Mouse (Mus musculus) myocyte (in vitro differentiated cells): ENCODE data around the gene Cnksr2. TPM values are rescaled to one million over a fixed set of nuclear protein-coding genes. Genes with fewer than 3 reads are reported as not detected.
A peak's percentile ranks its signal among the peaks of the same experiment; 100 is the strongest.

Source experiments
- H3K27me3 ChIP-seq: one replicate; pipeline ENCODE4 v1.6.1; 2011; ENCODE audit not compliant: control insufficient read depth, insufficient read depth, insufficient read length
- H3K36me3 ChIP-seq: one replicate; pipeline ENCODE4 v1.6.1; 2011; ENCODE audit not compliant: control insufficient read depth, insufficient read depth
- H3K4me2 ChIP-seq: one replicate; pipeline ENCODE4 v1.6.1; 2011; ENCODE audit warnings: low read depth, control low read depth
- H3K4me3 ChIP-seq: one replicate; pipeline ENCODE4 v1.5.1; 2011; ENCODE audit warnings: mild to moderate bottlenecking, control low read depth, moderate library complexity
- H3K79me2 ChIP-seq: one replicate; pipeline ENCODE4 v1.6.1; 2011; ENCODE audit not compliant: control insufficient read depth, insufficient read depth
- H3ac ChIP-seq: one replicate; pipeline ENCODE4 v1.6.1; 2011; ENCODE audit not compliant: control insufficient read depth, insufficient read length
- CEBPB ChIP-seq: IDR thresholded peaks from 2 replicates; pipeline ENCODE4 v1.6.1; 2011; ENCODE audit warnings: mild to moderate bottlenecking, moderate library complexity; ENCODE audit not compliant: poor library complexity, insufficient read depth, severe bottlenecking
- E2F4 ChIP-seq: IDR thresholded peaks from one replicate; pipeline ENCODE4 v1.6.1; 2011; ENCODE audit warnings: mild to moderate bottlenecking, control low read depth, moderate library complexity; ENCODE audit not compliant: insufficient read depth
- MAX ChIP-seq: IDR thresholded peaks from one replicate; pipeline ENCODE4 v1.6.1; 2011; ENCODE audit warnings: low read depth, mild to moderate bottlenecking, control low read depth
- MYOD1 ChIP-seq, 3 experiments: IDR thresholded peaks; one replicate each; pipeline ENCODE4 v1.6.1; 2011; ENCODE audit warnings: control low read depth in 2 of 3, low read depth in 2 of 3, mild to moderate bottlenecking in 2 of 3, moderate library complexity in 1 of 3; ENCODE audit not compliant: insufficient read length in 2 of 3, control insufficient read depth in 1 of 3
- MYOG ChIP-seq, 3 experiments: IDR thresholded peaks; one replicate each; pipeline ENCODE4 v1.6.1; 2011; ENCODE audit warnings: control low read depth in 2 of 3, low read depth in 2 of 3, mild to moderate bottlenecking in 2 of 3; ENCODE audit not compliant: insufficient read length in 2 of 3, control insufficient read depth in 1 of 3, insufficient read depth in 1 of 3
- POLR2A ChIP-seq: IDR thresholded peaks from one replicate; pipeline ENCODE4 v1.6.1; 2011; ENCODE audit warnings: low read depth, mild to moderate bottlenecking, control low read depth, moderate library complexity; ENCODE audit not compliant: insufficient read length
- POLR2AphosphoS2 ChIP-seq: IDR thresholded peaks from one replicate; pipeline ENCODE4 v1.6.1; 2011; ENCODE audit warnings: low read depth, control low read depth; ENCODE audit not compliant: insufficient read length
- REST ChIP-seq: IDR thresholded peaks from one replicate; pipeline ENCODE4 v1.6.1; 2011; ENCODE audit warnings: mild to moderate bottlenecking, control low read depth, moderate library complexity; ENCODE audit not compliant: insufficient read depth, insufficient read length
- SRF ChIP-seq: IDR thresholded peaks from one replicate; pipeline ENCODE4 v1.6.1; 2011; ENCODE audit warnings: low read depth; ENCODE audit not compliant: control insufficient read depth, insufficient read length
- TCF12 ChIP-seq: IDR thresholded peaks from one replicate; pipeline ENCODE4 v1.6.1; 2011; ENCODE audit warnings: mild to moderate bottlenecking, control low read depth; ENCODE audit not compliant: poor library complexity, insufficient read depth, severe bottlenecking
- TCF3 ChIP-seq: IDR thresholded peaks from one replicate; pipeline ENCODE4 v1.6.1; 2011; ENCODE audit warnings: low read depth, control low read depth; ENCODE audit not compliant: insufficient read length
- USF1 ChIP-seq: IDR thresholded peaks from one replicate; pipeline ENCODE4 v1.6.1; 2011; ENCODE audit warnings: low read depth, mild to moderate bottlenecking, control low read depth, moderate library complexity
- polyA plus RNA-seq: library from polyadenylated mRNA; unstranded; fragments of >200 nt; fragmentation: generic; extraction: Trizol; gene quantifications from one replicate; pipeline ENCODE4 v1.2.1, GENCODE M21; 2012; ENCODE audit warnings: missing spikeins

The Cnksr2 gene
- polyA plus RNA-seq, 1 experiment, result 0.02 TPM

DNA sequence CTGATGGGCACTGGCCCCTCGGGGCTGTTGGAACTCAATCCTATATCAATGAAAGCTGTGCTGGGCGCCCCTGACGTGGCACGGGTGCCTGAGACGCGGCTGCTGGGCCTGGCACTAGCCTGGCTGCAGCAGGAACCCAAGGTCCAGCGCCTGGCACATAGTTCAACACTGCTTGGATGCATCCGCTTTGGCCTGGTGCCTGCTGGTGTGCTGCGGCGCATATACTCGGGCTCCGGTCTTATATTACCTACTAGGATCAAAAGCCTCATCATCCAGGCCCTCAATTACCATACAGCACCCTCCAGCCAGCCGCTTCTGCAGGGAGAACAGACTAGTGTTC is 224.2 kb downstream of the Cnksr2 start:
- H3ac ChIP-seq, result no peak overlapping the region
- TF ChIP-seq MAX (no peak), MYOD1 (IDR thresholded peaks at IDR 0.05; ENCODE audit: control insufficient read depth in 1 of 3, insufficient read length in 2 of 3, low read depth in 2 of 3) (no peak), POLR2A (no peak), TCF12 (no peak), TCF3 (no peak), E2F4 (no peak)

DNA sequence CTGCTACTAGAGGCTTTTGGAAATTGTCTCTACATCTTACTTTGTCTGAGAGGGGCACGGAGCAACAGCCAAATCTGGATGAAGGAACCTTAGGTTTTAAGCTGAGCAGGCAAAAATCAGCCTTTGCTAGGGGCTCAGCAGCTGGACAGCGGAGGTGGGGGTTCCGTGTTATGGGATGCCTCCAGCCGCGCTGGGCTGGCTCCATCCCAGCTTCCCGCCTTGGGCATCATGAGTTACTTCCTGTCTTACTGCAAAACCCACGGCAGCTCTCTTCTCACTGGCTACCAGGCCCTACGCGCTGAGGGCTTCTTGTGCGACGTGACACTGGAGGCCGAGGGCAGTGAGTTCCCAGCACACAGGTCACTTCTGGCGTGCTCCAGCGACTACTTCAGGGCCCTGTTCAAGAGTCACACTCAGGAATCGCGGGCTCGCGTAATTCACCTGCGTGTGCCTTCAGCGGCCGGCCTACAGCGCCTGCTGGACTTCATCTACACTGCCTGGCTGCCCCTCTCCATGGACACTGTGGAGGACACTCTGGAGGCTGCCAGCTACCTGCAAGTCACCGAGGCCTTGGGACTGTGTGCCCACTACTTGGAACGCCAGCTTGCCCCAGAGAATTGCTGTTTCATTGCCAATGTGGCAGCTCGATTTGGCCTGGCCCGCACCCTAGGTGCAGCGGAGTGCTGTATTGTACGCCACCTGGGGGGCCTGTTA is 224.7 kb downstream of the Cnksr2 start, which contains the start of gene Klhl34:
Gene Klhl34 (plus strand): TSS at position 229 of the 714 bp plus-strand sequence.
- H3K27me3 ChIP-seq, result no peaks in the 10 kb centered on the region
- TF ChIP-seq CEBPB, result no peak

More for the DNA sequence above, 224.2 kb downstream of the Cnksr2 start:
- no peaks in the 10 kb centered on the region for H3K79me2 ChIP-seq
- no peak overlapping the region for H3K4me3 ChIP-seq
- no peaks in the 10 kb centered on the region for H3K27me3 ChIP-seq
- no peaks in the 10 kb centered on the region for H3K36me3 ChIP-seq
- H3K4me2 ChIP-seq, result no peak overlapping the region

DNA sequence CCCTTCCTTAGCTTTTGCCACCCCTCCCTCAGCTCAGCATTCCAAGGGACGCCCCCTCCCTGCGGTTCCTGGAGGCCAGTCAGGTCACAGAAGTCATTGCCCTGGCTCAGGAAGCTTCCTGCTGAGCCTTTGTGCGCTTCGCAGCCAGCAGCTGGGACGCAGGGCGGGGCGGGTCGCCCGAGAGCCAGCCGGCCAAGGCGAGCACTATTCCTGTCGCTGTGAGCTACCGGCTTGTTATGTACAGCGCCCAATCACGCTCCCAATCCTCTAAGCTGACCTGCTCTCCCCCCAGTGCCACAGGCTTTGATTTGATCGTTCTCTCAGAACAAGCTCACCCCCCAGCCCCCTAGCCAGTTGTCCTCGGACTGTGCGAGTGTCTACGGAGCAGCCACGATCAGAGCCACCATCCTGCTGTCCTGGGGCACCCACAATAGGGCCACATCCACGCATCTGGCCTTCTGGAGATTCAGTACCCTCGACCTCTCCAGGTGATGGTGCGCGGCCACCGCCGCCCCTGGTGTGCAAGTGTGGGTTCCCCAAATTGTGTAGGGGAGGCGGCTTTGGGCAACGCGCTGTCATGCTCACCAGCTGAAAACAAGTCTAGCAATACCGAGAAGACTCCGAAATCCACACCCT is 225.4 kb downstream of the Cnksr2 start:
- Histone ChIP-seq H3K4me3 (no peak overlapping the region), H3K36me3 (no peaks in the 10 kb centered on the region), H3K4me2 (peak overlapping the region; percentile 12), H3K79me2 (no peaks in the 10 kb centered on the region), H3K27me3 (no peaks in the 10 kb centered on the region), H3ac (no peak overlapping the region)
- TF ChIP-seq MAX, result no peak
- peak in 2 of 3 experiments; percentile 5 to 71 for TF ChIP-seq MYOD1 (IDR thresholded peaks at IDR 0.05; ENCODE audit: control insufficient read depth in 1 of 3, insufficient read length in 2 of 3, low read depth in 2 of 3)
- TF ChIP-seq MYOG (IDR thresholded peaks at IDR 0.05; ENCODE audit: control insufficient read depth in 1 of 3, insufficient read depth in 1 of 3, insufficient read length in 2 of 3, low read depth in 2 of 3), result peak in 2 of 3 experiments; percentile 33 to 70
- TF ChIP-seq POLR2A, result no peak

More for the DNA sequence above, 224.7 kb downstream of the Cnksr2 start, which contains the start of gene Klhl34:
- Histone ChIP-seq H3K79me2 (no peaks in the 10 kb centered on the region), H3K4me2 (peak within 1 kb of the TSS; percentile 12), H3K4me3 (no peak within 1 kb of the TSS), H3K36me3 (no peaks in the 10 kb centered on the region), H3ac (no peak within 1 kb of the TSS)

DNA sequence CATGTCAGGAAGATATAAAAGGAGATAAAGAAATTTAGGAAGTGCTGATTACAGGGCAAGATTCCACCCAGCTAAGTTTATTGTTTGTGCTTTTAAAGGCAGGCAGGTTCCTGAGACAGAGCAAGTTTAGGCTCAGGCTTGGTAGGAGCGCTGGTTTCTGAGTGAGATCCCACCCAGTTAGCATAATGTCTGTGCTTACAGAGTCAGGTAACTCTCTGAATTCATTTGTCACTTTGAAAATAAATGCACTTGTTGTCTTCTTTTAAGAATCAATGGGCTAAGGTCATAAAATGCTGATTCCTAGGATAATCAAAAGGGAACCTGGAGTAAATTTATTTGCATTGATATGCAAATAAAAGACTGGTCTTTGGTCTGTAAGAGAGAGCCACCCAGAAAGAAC is 233.4 kb downstream of the Cnksr2 start:
- H3ac ChIP-seq, result no peak overlapping the region
- H3K36me3 ChIP-seq, result no peaks in the 10 kb centered on the region
- TF ChIP-seq USF1 (no peak), TCF3 (no peak), CEBPB (no peak), E2F4 (no peak), MYOG (IDR thresholded peaks at IDR 0.05; ENCODE audit: control insufficient read depth in 1 of 3, insufficient read depth in 1 of 3, insufficient read length in 2 of 3, low read depth in 2 of 3) (no peak), MYOD1 (IDR thresholded peaks at IDR 0.05; ENCODE audit: control insufficient read depth in 1 of 3, insufficient read length in 2 of 3, low read depth in 2 of 3) (no peak), POLR2AphosphoS2 (no peak), TCF12 (no peak), MAX (no peak)

DNA sequence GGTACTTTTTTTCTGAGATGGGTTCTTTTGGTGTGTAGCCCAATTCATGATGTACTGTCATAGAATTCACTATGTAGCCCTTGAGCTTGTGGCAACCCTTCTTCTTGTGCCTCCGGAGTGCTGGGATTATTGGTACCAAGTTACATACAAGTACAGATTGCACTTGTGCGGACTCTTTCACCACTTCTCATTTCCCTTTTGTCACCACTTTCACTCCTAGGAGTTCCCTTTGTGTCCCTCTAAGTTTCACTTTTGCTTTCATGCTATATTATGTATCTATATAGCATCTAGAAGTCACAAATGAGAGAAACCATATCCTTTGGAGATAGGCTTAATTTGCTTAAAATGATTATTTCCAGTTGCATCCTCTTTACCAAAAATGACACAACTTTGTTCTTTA is 241.4 kb downstream of the Cnksr2 start:
- no peaks in the 10 kb centered on the region for H3K36me3 ChIP-seq
- H3K4me3 ChIP-seq, result no peak overlapping the region
- TF ChIP-seq E2F4 (no peak), MYOG (IDR thresholded peaks at IDR 0.05; ENCODE audit: control insufficient read depth in 1 of 3, insufficient read depth in 1 of 3, insufficient read length in 2 of 3, low read depth in 2 of 3) (no peak), SRF (no peak), TCF3 (no peak), POLR2A (no peak), MYOD1 (IDR thresholded peaks at IDR 0.05; ENCODE audit: control insufficient read depth in 1 of 3, insufficient read length in 2 of 3, low read depth in 2 of 3) (no peak), TCF12 (no peak), CEBPB (no peak), POLR2AphosphoS2 (no peak), MAX (no peak), REST (no peak), USF1 (no peak)
- H3K4me2 ChIP-seq, result no peak overlapping the region
- no peaks in the 10 kb centered on the region for H3K79me2 ChIP-seq
- H3ac ChIP-seq, result no peak overlapping the region
- H3K27me3 ChIP-seq, result no peaks in the 10 kb centered on the region

More for the DNA sequence above, 233.4 kb downstream of the Cnksr2 start:
- no peak overlapping the region for H3K4me3 ChIP-seq
- H3K79me2 ChIP-seq, result no peaks in the 10 kb centered on the region
- no peak overlapping the region for H3K4me2 ChIP-seq
- no peaks in the 10 kb centered on the region for H3K27me3 ChIP-seq

Other genes with a start within 250 kb of the Cnksr2 start
- gene Klhl34, start 224.9 kb downstream of the Cnksr2 start, polyA plus RNA-seq, result 1.0 TPM